In the genomic region with DNA sequence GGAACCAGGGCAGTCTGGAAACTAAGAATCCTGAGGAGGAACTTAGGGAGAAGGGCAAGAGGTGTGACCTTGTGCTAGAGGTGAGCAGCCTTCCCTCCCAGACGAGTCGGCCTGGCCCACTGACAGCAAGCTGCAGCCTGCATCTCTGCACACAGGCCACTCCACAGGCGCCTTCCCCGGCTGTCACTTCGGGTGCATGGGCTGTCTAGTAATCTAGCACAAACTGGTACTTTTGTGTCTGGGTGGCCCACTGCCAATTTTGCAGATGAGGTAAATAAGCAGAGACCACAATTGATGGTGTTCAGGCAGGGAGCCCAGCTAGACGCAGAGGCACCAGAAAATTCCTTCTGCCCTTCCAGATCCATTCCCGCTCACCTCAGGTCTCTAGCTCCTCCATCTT, we compare ENCODE assay signal across 9 mouse cellular contexts. TPM values are rescaled to one million over a fixed set of nuclear protein-coding genes. Genes with fewer than 3 reads are reported as not detected.
DNase-seq lines count a peak whose midpoint lies in the region; ATAC-seq lines count a peak whose summit lies in the region.
"Had no signal": no experiment of that assay in that cellular context is flagged by ENCODE, and none has a peak within 500 bp of the region (broad histone marks: within the 10 kb centered on the region; RNA-seq: fewer than 3 reads in every experiment).

No protein-coding gene starts in this region.

- no peaks in the 10 kb centered on the region for H3K36me3 ChIP-seq in lung, embryonic 16.5 days (ENCODE audit: control insufficient read depth, insufficient read depth, low read length)

- no peaks in the 10 kb centered on the region for H3K9me3 ChIP-seq in lung, embryonic 16.5 days (ENCODE audit: control insufficient read depth, low read length)

- no peaks in the 10 kb centered on the region for H3K27me3 ChIP-seq in lung, embryonic 16.5 days (ENCODE audit: control insufficient read depth, insufficient read depth, low read depth, low read length)

- peaks cover 26% of the 10 kb centered on the region for H3K4me1 ChIP-seq in lung, embryonic 16.5 days (replicated peaks; ENCODE audit: control insufficient read depth, insufficient read depth, low read length)

- H3K27ac ChIP-seq in lung, embryonic 16.5 days (ENCODE audit: low read length), result peak overlapping the region; percentile 23; the same call in 1 of the 2 replicates

- H3K4me3 ChIP-seq in lung, embryonic 16.5 days (ENCODE audit: low read length), result no peak overlapping the region

- peak; percentile 22 for DNase-seq in cerebellum, adult 11 months
- DNase-seq in cerebellum, adult 9-10 months, result no peak
- DNase-seq in lung, postnatal 36 days, result no peak
- peak; percentile 10 to 30 for DNase-seq in kidney, postnatal 4 days
- DNase-seq in lung, postnatal 4 days, result peak; percentile 26 to 71
- no peak for DNase-seq in gastrocnemius, postnatal 14 days
- DNase-seq in heart, postnatal 14 days, result no peak

- intact Hi-C loops in gastrocnemius, postnatal 14 days (cut with DNase I; ENCODE audit: low total_unique reads), result no loop called here
- intact Hi-C loops in heart, postnatal 14 days (cut with DNase I), result no loop called here

- H3K9ac ChIP-seq in lung, embryonic 16.5 days (ENCODE audit: low read length), result no peak overlapping the region

- peak; percentile 53; the same call in 1 of the 2 replicates for ATAC-seq in lung, embryonic 16.5 days (ENCODE audit: low read depth)

- H3K4me2 ChIP-seq in lung, embryonic 16.5 days (ENCODE audit: low read depth, low read length), result no peak overlapping the region
- H3K4me2 ChIP-seq: heart, embryonic 11.5 days had no signal

- 23% methylated on average over 7 of the region's 7 CpGs for WGBS in lung, embryonic 16.5 days

RNA-seq across cellular contexts. Expression of gene Mdm2, which starts 37.9 kb away (rescaled TPM):
- 51.2 and 51.7 TPM in 2 replicates for polyA plus RNA-seq in lung, embryonic 16.5 days (2015; fragmentation: Nextera tagmentation; extraction: Ambion mirVana)
- 10 to 100 TPM; 29.4 to 29.8 TPM for total RNA-seq in gastrocnemius, postnatal 14 days (2021)
- total RNA-seq in heart, postnatal 14 days (2021), result 10 to 100 TPM; 52.3 to 52.5 TPM

RNA-seq across cellular contexts. Expression of gene Cpm, which starts 43.4 kb away (rescaled TPM):
- 83.7 and 86.9 TPM in 2 replicates for polyA plus RNA-seq in lung, embryonic 16.5 days (2015; fragmentation: Nextera tagmentation; extraction: Ambion mirVana)
- 1 to 10 TPM; 6.2 to 7.4 TPM for total RNA-seq in gastrocnemius, postnatal 14 days (2021)
- total RNA-seq in heart, postnatal 14 days (2021), result 1 to 10 TPM; 5.1 to 5.3 TPM

Comparison
In these comparisons a context has a peak if more than half of its experiments do, and no peak if none do; other contexts are left out.
1. DNase-seq: peak in cerebellum, adult 11 months (single experiment), kidney, postnatal 4 days (2 of 2) and lung, postnatal 4 days (2 of 2); none in cerebellum, adult 9-10 months (single experiment), lung, postnatal 36 days (single experiment), gastrocnemius, postnatal 14 days (single experiment) and heart, postnatal 14 days (0 of 2).